Mouse (Mus musculus) liver, postnatal 0 days (tissue): ENCODE data around the gene Ubn1. TPM values are rescaled to one million over a fixed set of nuclear protein-coding genes. Genes with fewer than 3 reads are reported as not detected.

Experiments used
- ATAC-seq: fragments of 200-750 bp; cut with Nextera tagmentation; 2 replicates; pipeline ENCODE4 v1.8.0; 2017; ENCODE audit warnings: mild to moderate bottlenecking, moderate library complexity
- DNase-seq: peaks from one replicate; pipeline ENCODE4 v3.0.0-alpha.2; 2016
- H3K27ac ChIP-seq: fragments of 300-500 bp; sonication (generic); 2 replicates; pipeline ENCODE4 v1.5.1; 2014; ENCODE audit warnings: antibody characterized with exemption, moderate library complexity, mild to moderate bottlenecking, low read depth
- H3K27me3 ChIP-seq: fragments of 300-500 bp; sonication (generic); 2 replicates; pipeline ENCODE4 v1.6.1; 2014; ENCODE audit warnings: low read length, control low read depth, mixed read lengths; ENCODE audit not compliant: insufficient read depth
- H3K36me3 ChIP-seq: fragments of 300-500 bp; sonication (generic); replicated peaks from 2 replicates; pipeline ENCODE4 v1.6.1; 2014; ENCODE audit warnings: mild to moderate bottlenecking, control low read depth, low read length, moderate library complexity, mixed read lengths; ENCODE audit not compliant: insufficient read depth
- H3K4me1 ChIP-seq: fragments of 300-500 bp; sonication (generic); 2 replicates; pipeline ENCODE4 v1.6.1; 2014; ENCODE audit warnings: antibody characterized with exemption, mild to moderate bottlenecking, control low read depth; ENCODE audit not compliant: insufficient read depth
- H3K4me2 ChIP-seq: fragments of 300-500 bp; sonication (generic); 2 replicates; pipeline ENCODE4 v1.6.1; 2014; ENCODE audit warnings: low read depth, mild to moderate bottlenecking, low read length, moderate library complexity, mixed read lengths
- H3K4me3 ChIP-seq: fragments of 300-500 bp; sonication (generic); 2 replicates; pipeline ENCODE4 v1.5.1; 2014; ENCODE audit warnings: low read depth, low read length
- H3K9ac ChIP-seq: fragments of 300-500 bp; sonication (generic); replicated peaks from 2 replicates; pipeline ENCODE4 v1.6.1; 2014; ENCODE audit warnings: mild to moderate bottlenecking, moderate library complexity
- H3K9me3 ChIP-seq: fragments of 300-500 bp; sonication (generic); 2 replicates; pipeline ENCODE4 v1.6.1; 2016; ENCODE audit warnings: mild to moderate bottlenecking, control low read depth, low read length, mixed read lengths
- CTCF ChIP-seq: sonication (generic); IDR thresholded peaks from 2 replicates; pipeline ENCODE4 v1.5.1; 2016; ENCODE audit warnings: antibody characterized with exemption, low read depth
- EP300 ChIP-seq: IDR thresholded peaks from 2 replicates; pipeline ENCODE4 v1.6.1; 2016; ENCODE audit warnings: antibody characterized with exemption, low read depth, mild to moderate bottlenecking
- WGBS: fragments of 180-500 bp; shearing (Covaris S2); extraction: QIAGEN DNeasy Blood & Tissue Kit; methylation state at CpG from one replicate; pipeline ENCODE4 v1.1.7; 2014; ENCODE audit not compliant: insufficient replicate concordance; 5-methylcytosine and 5-hydroxymethylcytosine counted together
- polyA plus RNA-seq: library from polyadenylated mRNA; unstranded; fragments of >200 nt; fragmentation: Nextera tagmentation; extraction: Ambion mirVana; gene quantifications from 2 replicates; pipeline ENCODE4 v1.2.1, GENCODE M21; 2015

The Ubn1 gene
- polyA plus RNA-seq, 1 experiment from 2014 or later, result 6.4 TPM

DNA sequence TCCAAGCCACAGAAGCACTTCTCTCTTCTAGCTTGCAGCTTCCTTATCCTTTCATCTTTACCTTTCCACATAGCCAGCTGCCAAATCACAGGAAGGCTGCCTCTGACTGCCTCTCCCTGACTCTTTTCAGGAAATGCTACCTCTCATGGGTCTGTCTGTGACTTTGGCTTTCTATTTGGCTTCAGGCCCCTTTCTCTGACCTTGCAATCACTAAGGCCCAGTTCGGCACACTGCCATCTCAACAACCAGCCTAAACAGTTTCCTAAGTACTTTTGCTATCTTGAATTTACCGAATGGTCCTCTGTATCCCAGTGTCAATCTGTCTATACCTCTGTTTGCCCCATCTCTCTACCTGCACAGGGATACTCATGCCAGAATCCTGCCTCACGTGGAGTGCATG lies 14.3 kb upstream of the Ubn1 start:
- H3K4me1 ChIP-seq, result no peaks in the 10 kb centered on the region
- no peak overlapping the region for H3K4me3 ChIP-seq
- H3K9me3 ChIP-seq, result no peaks in the 10 kb centered on the region
- ATAC-seq (no peak), DNase-seq (no peak)
- peaks cover 92% of the 10 kb centered on the region for H3K36me3 ChIP-seq
- 95% methylated on average over 3 of the region's 3 CpGs for WGBS
- TF ChIP-seq CTCF, result no peak
- TF ChIP-seq EP300, result no peak
- H3K27ac ChIP-seq, result no peak overlapping the region
- no peaks in the 10 kb centered on the region for H3K27me3 ChIP-seq
- no peak overlapping the region for H3K4me2 ChIP-seq
- no peak overlapping the region for H3K9ac ChIP-seq

DNA sequence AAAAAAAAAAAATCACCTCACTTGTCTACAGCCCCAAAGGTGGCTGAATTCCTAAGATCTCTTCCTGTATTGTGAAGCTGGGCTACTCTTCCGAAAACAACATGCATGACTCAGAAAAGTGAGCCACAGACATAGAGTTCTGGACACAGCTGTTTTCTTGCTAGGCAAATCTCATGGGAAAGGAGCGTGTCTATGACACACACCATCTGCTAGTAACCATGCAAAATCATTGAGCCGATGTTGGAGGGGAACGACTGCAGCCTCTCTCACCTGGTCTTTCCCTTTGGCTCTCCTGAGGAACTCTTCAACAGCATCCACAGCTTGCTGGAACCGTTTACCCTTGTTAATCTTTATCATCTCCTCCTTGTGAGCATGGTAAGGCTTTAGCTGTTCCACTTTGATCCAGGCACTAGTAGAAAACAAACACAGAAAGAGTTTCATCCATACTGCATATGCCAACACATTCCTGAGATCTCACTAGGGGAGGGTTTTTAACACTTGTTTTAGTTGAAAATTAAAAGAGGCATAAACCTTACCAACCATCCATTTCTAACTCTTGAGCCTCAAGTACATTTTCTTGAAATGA lies 13.1 kb upstream of the Ubn1 start:
- Histone ChIP-seq H3K4me3 (no peak overlapping the region), H3K9ac (no peak overlapping the region), H3K27ac (no peak overlapping the region), H3K27me3 (no peaks in the 10 kb centered on the region), H3K36me3 (peaks cover 93% of the 10 kb centered on the region), H3K4me1 (no peaks in the 10 kb centered on the region), H3K9me3 (no peaks in the 10 kb centered on the region), H3K4me2 (no peak overlapping the region)
- 82% methylated on average over 5 of the region's 5 CpGs for WGBS
- DNase-seq (no peak), ATAC-seq (no peak)
- TF ChIP-seq EP300 (no peak), CTCF (no peak)

DNA sequence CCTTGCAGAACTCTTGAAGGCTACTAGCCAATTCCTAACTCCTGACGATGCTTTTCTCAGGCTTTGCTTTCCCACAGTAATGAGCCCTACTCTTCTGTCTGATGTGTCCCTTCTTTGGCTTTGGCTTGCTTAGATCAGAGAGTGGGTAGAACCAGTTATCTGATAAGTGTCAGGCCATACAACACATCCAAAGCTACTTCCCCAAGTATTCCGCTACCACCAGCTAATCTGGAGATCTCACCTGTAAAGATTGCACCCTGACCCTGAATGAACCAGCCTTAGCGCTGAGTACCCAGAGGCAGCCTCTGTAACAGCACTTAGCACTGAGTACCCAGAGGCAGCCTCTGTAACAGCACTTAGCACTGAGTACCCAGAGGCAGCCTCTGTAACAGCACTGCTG lies 4.5 kb upstream of the Ubn1 start:
- H3K9ac ChIP-seq, result no peak overlapping the region
- ATAC-seq (no peak), DNase-seq (no peak)
- no peaks in the 10 kb centered on the region for H3K9me3 ChIP-seq
- peaks cover 64% of the 10 kb centered on the region for H3K36me3 ChIP-seq
- TF ChIP-seq EP300 (no peak), CTCF (no peak)
- no peak overlapping the region for H3K4me3 ChIP-seq
- no peak overlapping the region for H3K4me2 ChIP-seq
- WGBS, result 92% methylated on average over 3 of the region's 3 CpGs
- no peak overlapping the region for H3K27ac ChIP-seq
- no peaks in the 10 kb centered on the region for H3K27me3 ChIP-seq
- H3K4me1 ChIP-seq, result peaks cover 15% of the 10 kb centered on the region

DNA sequence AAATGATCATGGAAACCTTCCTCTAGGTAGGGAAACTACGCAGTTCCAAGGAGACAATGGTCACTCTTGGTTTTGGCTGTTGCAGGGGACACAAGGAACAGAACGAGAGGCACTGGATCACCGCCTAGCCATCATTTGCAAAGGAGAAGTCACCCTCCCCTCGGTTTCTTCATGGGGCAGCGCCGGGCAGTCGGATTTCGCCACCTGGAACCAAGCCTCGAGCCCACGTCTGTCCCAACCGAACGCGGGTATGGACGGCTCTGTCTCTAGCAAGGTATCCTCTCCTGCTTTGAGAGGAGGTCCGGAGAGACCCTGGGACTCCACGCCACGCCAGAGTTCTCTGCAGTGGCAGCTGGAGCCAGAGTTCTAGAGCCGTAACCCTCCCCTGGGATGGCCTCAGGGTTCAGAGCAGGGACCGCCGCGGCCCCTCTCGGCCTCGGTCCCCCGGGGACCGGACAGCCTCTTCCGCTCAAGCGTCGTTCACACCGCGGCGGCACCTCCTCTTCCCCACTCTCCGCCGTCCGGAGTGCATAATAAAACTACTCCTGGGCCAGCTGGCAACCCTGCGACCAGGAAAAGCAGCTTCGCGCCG lies 579 bp upstream of the Ubn1 start:
- Histone ChIP-seq H3K4me1 (peaks cover 22% of the 10 kb centered on the region), H3K27ac (peak overlapping the region; percentile 92), H3K27me3 (no peaks in the 10 kb centered on the region), H3K4me3 (peak overlapping the region; percentile 93), H3K9me3 (no peaks in the 10 kb centered on the region), H3K4me2 (peak overlapping the region; percentile 85), H3K36me3 (peaks cover 39% of the 10 kb centered on the region), H3K9ac (peak overlapping the region; percentile 98)
- DNase-seq, result no peak
- 1% methylated on average over 38 of the region's 38 CpGs for WGBS
- peak; percentile 52 for ATAC-seq
- no peak for TF ChIP-seq EP300
- no peak for TF ChIP-seq CTCF

DNA sequence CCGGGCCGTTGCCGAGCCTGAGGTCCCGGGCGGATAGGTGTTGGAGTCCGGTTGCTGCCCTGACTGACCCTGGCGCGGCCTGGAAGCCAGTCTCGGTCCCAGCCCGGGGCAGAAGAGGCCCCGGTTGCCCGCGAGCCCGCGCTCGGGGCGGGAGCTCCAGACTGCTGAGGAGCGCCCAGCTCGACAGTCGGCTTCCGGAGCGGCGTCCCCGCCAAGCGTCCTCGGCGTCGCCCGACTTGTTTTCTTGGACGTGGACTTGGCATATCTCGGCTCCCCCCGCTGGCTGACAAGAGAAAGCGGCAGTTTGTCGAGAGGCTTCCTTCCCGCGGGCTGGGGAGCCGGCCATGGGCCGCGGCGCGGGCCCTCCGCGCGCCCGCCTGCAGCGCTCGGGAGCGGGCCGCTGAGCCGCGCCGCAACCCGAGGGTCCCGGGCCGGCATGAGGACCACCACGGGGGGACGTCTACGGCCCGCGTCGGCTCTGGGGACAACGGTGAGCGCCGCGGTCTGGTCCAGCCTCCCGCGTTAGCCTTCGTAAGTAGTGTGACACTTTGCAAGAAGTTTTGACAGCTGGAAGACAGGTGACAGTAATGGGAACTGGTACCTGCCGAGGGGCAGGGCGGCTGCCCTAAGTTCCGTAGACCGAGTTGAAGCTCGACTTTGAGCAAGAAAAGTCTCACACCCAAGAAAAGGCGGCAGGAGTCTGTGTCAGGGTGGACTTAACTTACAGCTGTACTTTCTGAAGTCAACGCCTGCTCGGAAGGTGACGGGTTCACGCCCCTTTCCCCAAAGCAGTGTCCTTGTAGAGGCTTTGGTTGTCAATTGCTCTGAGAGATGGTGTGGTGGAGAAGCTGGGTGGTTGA lies 624 bp downstream of the Ubn1 start:
- no peaks in the 10 kb centered on the region for H3K9me3 ChIP-seq
- TF ChIP-seq CTCF (peak; percentile 26; the same call in 1 of the 2 replicates), EP300 (no peak)
- H3K4me3 ChIP-seq, result peak overlapping the region; percentile 93
- H3K36me3 ChIP-seq, result peaks cover 32% of the 10 kb centered on the region
- peak overlapping the region; percentile 92 for H3K27ac ChIP-seq
- H3K4me1 ChIP-seq, result peaks cover 22% of the 10 kb centered on the region
- under 1% methylated on average over 76 of the region's 78 CpGs for WGBS
- ATAC-seq (peak; percentile 64), DNase-seq (peak; percentile 82)
- peak overlapping the region; percentile 84 for H3K4me2 ChIP-seq
- peak overlapping the region; percentile 77 for H3K9ac ChIP-seq
- no peaks in the 10 kb centered on the region for H3K27me3 ChIP-seq

DNA sequence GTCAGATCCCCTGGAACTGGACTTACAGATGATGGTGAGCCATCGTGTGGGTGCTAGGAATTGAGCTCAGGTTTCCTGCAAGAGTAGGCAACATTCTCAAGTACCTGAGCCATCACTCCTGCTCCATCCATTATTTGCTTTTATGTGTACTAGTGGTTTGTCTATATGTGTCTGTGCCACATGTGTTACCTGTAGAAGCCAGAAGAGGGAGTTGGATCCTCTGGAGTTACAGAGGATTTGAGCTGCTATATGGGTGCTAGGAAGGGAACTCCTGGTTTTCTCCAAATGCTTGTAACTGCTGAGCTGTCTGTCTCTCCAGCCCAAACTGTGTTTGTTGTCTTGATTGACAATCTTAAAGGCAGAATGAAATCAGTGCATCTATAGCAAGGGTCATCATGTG lies 8.3 kb downstream of the Ubn1 start:
- Histone ChIP-seq H3K4me2 (no peak overlapping the region), H3K36me3 (peaks cover 51% of the 10 kb centered on the region), H3K4me3 (no peak overlapping the region), H3K27ac (no peak overlapping the region), H3K9me3 (no peaks in the 10 kb centered on the region), H3K4me1 (no peaks in the 10 kb centered on the region), H3K27me3 (no peaks in the 10 kb centered on the region), H3K9ac (no peak overlapping the region)
- 81% methylated on average over 1 of the region's 1 CpGs for WGBS
- DNase-seq (no peak), ATAC-seq (no peak)
- TF ChIP-seq EP300 (no peak), CTCF (peak; percentile 58)
